Mouse (Mus musculus) layer of hippocampus, adult 11-12 months (tissue): ENCODE results near the gene Stambpl1.

Experiments used
- DNase-seq: peaks from one replicate; pipeline ENCODE4 v3.0.0; 2022; ENCODE audit warnings: low spot score

Stambpl1 gene

DNA sequence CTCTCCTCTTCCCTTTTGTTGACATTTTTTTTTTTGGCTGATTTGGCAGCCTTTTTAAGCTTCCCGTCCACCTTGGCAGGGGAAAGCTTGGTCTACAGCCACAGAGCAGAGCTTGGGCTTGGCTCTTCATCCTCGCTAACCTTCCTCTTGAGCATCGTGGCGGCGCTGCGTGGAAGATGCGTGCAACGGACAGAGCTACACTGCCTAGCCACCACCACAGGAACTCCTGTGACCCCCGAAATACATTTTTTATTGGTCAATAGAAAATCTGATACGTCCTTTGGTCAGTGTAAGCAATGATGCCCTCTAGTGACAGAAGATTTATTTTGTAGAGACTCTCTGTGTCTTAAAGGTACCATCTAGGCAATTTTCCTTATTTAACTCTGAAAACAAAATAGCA is 92.4 kb downstream of the Stambpl1 start:
- no peak for DNase-seq

DNA sequence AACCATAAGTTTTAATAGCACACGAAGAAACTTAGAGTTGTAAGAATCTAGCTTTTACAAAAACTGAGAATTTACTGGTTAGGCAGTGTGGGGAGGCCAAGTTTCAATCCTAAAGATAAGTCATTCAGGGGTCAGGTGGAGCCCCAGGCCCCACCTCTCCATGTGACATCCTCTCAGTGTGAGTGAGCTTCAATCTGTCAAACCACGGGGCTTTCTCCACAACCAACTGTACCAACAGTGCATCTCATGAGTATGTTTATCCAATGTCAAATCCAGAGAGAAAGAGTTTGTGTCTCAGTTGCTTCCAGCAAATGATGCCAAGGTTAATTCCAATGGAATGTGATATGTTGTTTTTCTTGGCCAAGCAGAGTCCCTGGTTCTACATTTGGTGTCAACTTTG is 92.8 kb downstream of the Stambpl1 start:
- DNase-seq = no peak

DNA sequence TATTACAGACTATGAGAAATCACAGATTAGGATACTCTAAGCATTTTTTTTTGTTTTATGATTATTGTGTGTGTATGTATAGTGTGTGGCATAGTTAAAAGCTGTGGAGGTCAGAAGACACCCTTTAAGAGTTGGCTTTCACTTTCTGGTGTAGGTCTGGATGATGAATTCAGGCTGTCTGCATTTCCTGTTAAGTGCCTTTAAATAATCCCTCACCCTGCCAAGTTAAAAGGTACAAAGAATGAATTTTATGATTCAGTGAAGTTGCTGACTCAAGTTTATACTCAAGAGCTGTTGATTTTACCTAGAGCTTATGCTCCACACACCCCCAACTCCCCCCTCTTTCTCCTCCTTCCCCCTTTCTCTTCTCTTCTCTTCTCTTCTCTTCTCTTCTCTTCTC is 95.2 kb downstream of the Stambpl1 start:
- no peak for DNase-seq

DNA sequence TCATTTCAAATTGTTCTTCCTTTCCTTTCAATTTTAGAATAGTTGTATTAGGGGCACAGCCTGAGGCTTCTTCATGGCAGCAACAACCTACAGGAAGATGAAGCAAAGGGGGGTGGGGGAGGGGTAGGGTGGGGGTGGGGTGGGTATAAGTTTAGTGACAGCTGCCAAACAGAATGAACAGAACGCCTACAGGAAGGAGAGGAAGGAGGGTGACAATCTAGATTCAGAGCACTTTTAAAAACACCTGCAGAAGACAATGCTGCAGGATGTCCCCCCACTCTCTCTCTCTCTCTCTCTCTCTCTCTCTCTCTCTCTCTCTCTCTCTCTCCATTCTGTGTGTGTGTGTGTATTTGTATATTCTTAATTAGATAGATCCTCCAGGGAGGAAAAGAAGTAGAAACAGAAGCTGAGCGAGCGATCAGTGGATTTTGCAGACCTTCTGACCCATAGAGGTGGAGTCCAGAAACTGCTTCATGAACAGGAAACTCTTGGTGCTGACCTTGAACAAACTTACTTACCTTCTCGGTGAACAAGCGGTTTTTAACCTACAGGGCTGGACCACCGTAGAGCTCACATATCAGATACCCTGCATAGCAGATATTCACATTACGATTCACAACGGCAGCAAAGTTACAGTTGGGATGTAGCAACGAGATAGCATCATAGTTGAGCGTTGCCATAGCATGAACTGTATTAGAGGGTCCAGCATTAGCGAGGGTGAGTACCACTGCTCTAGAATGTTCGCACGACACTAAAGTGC is 95.8 kb downstream of the Stambpl1 start:
- no peak for DNase-seq

DNA sequence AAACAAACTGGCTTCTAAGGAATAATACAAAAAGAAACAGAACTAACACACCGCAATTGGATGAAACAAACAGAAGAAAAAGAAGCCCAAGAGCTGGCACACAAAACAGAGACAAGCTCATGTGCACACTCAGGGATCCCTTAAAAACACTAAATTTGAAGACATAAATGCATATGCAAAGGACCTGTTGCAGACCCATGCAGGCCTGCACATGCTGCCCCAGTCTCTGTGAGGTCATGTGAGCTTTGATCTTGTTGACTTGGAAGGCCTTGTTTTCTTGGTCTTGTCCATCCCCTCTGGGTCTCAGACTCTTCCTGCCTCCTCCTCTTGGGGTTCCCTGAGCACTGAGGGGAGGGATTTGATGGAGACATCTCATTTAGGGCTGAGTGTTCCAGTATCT is 96.7 kb downstream of the Stambpl1 start:
- DNase-seq = no peak
